Mouse (Mus musculus) megakaryocyte, embryonic 14.5 days (primary cell): Measurements from ENCODE around the gene 9930111J21Rik2. TPM values are rescaled to one million over a fixed set of nuclear protein-coding genes. Genes with fewer than 3 reads are reported as not detected.
A peak's percentile ranks its signal among the peaks of the same experiment; 100 is the strongest.

ENCODE experiments used
- H3K27me3 ChIP-seq: replicated peaks from 2 replicates; pipeline ENCODE3; 2012; ENCODE audit warnings: inconsistent platforms
- H3K36me3 ChIP-seq: replicated peaks from 2 replicates; pipeline ENCODE3; 2012; ENCODE audit warnings: low read length, inconsistent platforms, mixed read lengths
- H3K4me1 ChIP-seq: 2 replicates; pipeline ENCODE4 v1.6.1; 2012; ENCODE audit warnings: inconsistent platforms
- H3K4me3 ChIP-seq: replicated peaks from 2 replicates; pipeline ENCODE3; 2012; ENCODE audit warnings: moderate library complexity, mild to moderate bottlenecking, inconsistent platforms
- H3K9me3 ChIP-seq: 2 replicates; pipeline ENCODE4 v1.6.1; 2012; ENCODE audit warnings: inconsistent platforms
- FLI1 ChIP-seq: IDR thresholded peaks from 2 replicates; pipeline ENCODE4 v1.6.1; 2012; ENCODE audit warnings: low read length, inconsistent platforms, mixed read lengths
- GATA1 ChIP-seq: IDR thresholded peaks from 3 replicates; pipeline ENCODE4 v1.6.1; 2012; ENCODE audit warnings: mixed read lengths, low read length, inconsistent platforms, borderline replicate concordance
- polyA plus RNA-seq: library from polyadenylated mRNA; stranded (reverse); fragments of >175 nt; gene quantifications from 2 replicates; pipeline ENCODE4 v1.2.3, GENCODE M21; 2012; ENCODE audit warnings: low replicate concordance; ENCODE audit not compliant: insufficient read depth

The 9930111J21Rik2 gene
- polyA plus RNA-seq, 1 experiment, result 0.57 TPM

GRCm38 (mm10) chr11:49088990-49089652 lies 38.1 kb upstream of the 9930111J21Rik2 start:
- TF ChIP-seq FLI1 (no peak), GATA1 (no peak)
- H3K4me3 ChIP-seq, result no peak overlapping the region
- peaks cover 89% of the 10 kb centered on the region for H3K4me1 ChIP-seq
- no peaks in the 10 kb centered on the region for H3K9me3 ChIP-seq
- H3K27me3 ChIP-seq, result no peaks in the 10 kb centered on the region
- H3K36me3 ChIP-seq, result peaks cover 64% of the 10 kb centered on the region

GRCm38 (mm10) chr11:49087830-49088616 lies 37.0 kb upstream of the 9930111J21Rik2 start:
- Histone ChIP-seq H3K4me1 (peaks cover 95% of the 10 kb centered on the region), H3K36me3 (peaks cover 67% of the 10 kb centered on the region), H3K9me3 (no peaks in the 10 kb centered on the region), H3K27me3 (no peaks in the 10 kb centered on the region), H3K4me3 (peak overlapping the region; percentile 86)
- no peak for TF ChIP-seq GATA1
- TF ChIP-seq FLI1, result no peak

- Histone ChIP-seq H3K4me3 (peak overlapping the region; percentile 89), H3K4me1 (peaks cover 97% of the 10 kb centered on the region), H3K9me3 (no peaks in the 10 kb centered on the region), H3K36me3 (peaks cover 64% of the 10 kb centered on the region), H3K27me3 (no peaks in the 10 kb centered on the region)
- no peak for TF ChIP-seq GATA1
- no peak for TF ChIP-seq FLI1
These were observed 35.9 kb upstream of the 9930111J21Rik2 start for GRCm38 (mm10) chr11:49086858-49087361.

- Histone ChIP-seq H3K4me3 (peak overlapping the region; percentile 87), H3K36me3 (peaks cover 47% of the 10 kb centered on the region), H3K9me3 (no peaks in the 10 kb centered on the region), H3K27me3 (no peaks in the 10 kb centered on the region), H3K4me1 (peaks cover 97% of the 10 kb centered on the region)
- TF ChIP-seq FLI1 (no peak), GATA1 (no peak)
These were observed 33.8 kb upstream of the 9930111J21Rik2 start for GRCm38 (mm10) chr11:49084875-49085274.

- peak overlapping the region; percentile 87 for H3K4me3 ChIP-seq
- no peak for TF ChIP-seq FLI1
- TF ChIP-seq GATA1, result no peak
- H3K36me3 ChIP-seq, result peaks cover 46% of the 10 kb centered on the region
- no peaks in the 10 kb centered on the region for H3K27me3 ChIP-seq
- H3K4me1 ChIP-seq, result peaks cover 97% of the 10 kb centered on the region
- H3K9me3 ChIP-seq, result no peaks in the 10 kb centered on the region
These were observed 33.3 kb upstream of the 9930111J21Rik2 start for GRCm38 (mm10) chr11:49084385-49084784.

- Histone ChIP-seq H3K9me3 (no peaks in the 10 kb centered on the region), H3K4me1 (peaks cover 96% of the 10 kb centered on the region), H3K4me3 (peak overlapping the region; percentile 78), H3K36me3 (peaks cover 40% of the 10 kb centered on the region), H3K27me3 (no peaks in the 10 kb centered on the region)
- TF ChIP-seq FLI1, result no peak
- TF ChIP-seq GATA1, result no peak
These were observed 32.8 kb upstream of the 9930111J21Rik2 start for GRCm38 (mm10) chr11:49083808-49084207.

- H3K4me1 ChIP-seq, result peaks cover 96% of the 10 kb centered on the region
- H3K36me3 ChIP-seq, result peaks cover 34% of the 10 kb centered on the region
- H3K4me3 ChIP-seq, result peak overlapping the region; percentile 11
- TF ChIP-seq FLI1 (no peak), GATA1 (no peak)
- no peaks in the 10 kb centered on the region for H3K9me3 ChIP-seq
- no peaks in the 10 kb centered on the region for H3K27me3 ChIP-seq
These were observed 32.1 kb upstream of the 9930111J21Rik2 start for GRCm38 (mm10) chr11:49083146-49083545.

GRCm38 (mm10) chr11:49081886-49082285 lies 30.8 kb upstream of the 9930111J21Rik2 start:
- Histone ChIP-seq H3K27me3 (no peaks in the 10 kb centered on the region), H3K4me1 (peaks cover 99% of the 10 kb centered on the region), H3K4me3 (peak overlapping the region; percentile 84), H3K36me3 (peaks cover 25% of the 10 kb centered on the region), H3K9me3 (no peaks in the 10 kb centered on the region)
- TF ChIP-seq FLI1 (no peak), GATA1 (no peak)

GRCm38 (mm10) chr11:49081356-49081755 lies 30.3 kb upstream of the 9930111J21Rik2 start:
- Histone ChIP-seq H3K4me1 (peaks cover 94% of the 10 kb centered on the region), H3K9me3 (no peaks in the 10 kb centered on the region), H3K36me3 (peaks cover 22% of the 10 kb centered on the region), H3K4me3 (peak overlapping the region; percentile 84), H3K27me3 (no peaks in the 10 kb centered on the region)
- TF ChIP-seq FLI1 (no peak), GATA1 (no peak)

GRCm38 (mm10) chr11:49080636-49081035 lies 29.6 kb upstream of the 9930111J21Rik2 start:
- Histone ChIP-seq H3K4me1 (peaks cover 92% of the 10 kb centered on the region), H3K9me3 (no peaks in the 10 kb centered on the region), H3K27me3 (no peaks in the 10 kb centered on the region), H3K36me3 (peaks cover 18% of the 10 kb centered on the region), H3K4me3 (peak overlapping the region; percentile 83)
- TF ChIP-seq FLI1 (no peak), GATA1 (no peak)
